Mouse (Mus musculus) heart, embryonic 10.5 days (tissue): ENCODE measurements around the gene 1700109H08Rik. TPM values are rescaled to one million over a fixed set of nuclear protein-coding genes. Genes with fewer than 3 reads are reported as not detected.
"Not testable (repeated sequence)": the region's sequence is repeated elsewhere in the genome, so short reads cannot be mapped to it uniquely, and the experiment has no call there.

ENCODE experiments used
- DNase-seq: peaks from one replicate; pipeline ENCODE4 v3.0.0-alpha.2; 2017; ENCODE audit warnings: low spot score
- H3K27ac ChIP-seq: fragments of 300-500 bp; sonication (generic); 2 replicates; pipeline ENCODE4 v1.5.1; 2016; ENCODE audit warnings: mild to moderate bottlenecking
- H3K27me3 ChIP-seq: fragments of 300-500 bp; sonication (generic); 2 replicates; pipeline ENCODE4 v1.6.1; 2016; ENCODE audit warnings: mild to moderate bottlenecking; ENCODE audit not compliant: poor library complexity, insufficient read depth, severe bottlenecking
- H3K36me3 ChIP-seq: fragments of 300-500 bp; sonication (generic); 2 replicates; pipeline ENCODE4 v1.6.1; 2016; ENCODE audit warnings: mild to moderate bottlenecking, moderate library complexity
- H3K4me1 ChIP-seq: fragments of 300-500 bp; sonication (generic); 2 replicates; pipeline ENCODE4 v1.6.1; 2016; ENCODE audit warnings: mild to moderate bottlenecking
- H3K4me3 ChIP-seq: fragments of 300-500 bp; sonication (generic); 2 replicates; pipeline ENCODE4 v1.5.1; 2016; ENCODE audit warnings: mild to moderate bottlenecking, moderate library complexity
- H3K9me3 ChIP-seq: fragments of 300-500 bp; sonication (generic); 2 replicates; pipeline ENCODE4 v1.6.1; 2016; ENCODE audit warnings: mild to moderate bottlenecking, moderate library complexity
- WGBS: fragments of 180-500 bp; shearing (Covaris S2); methylation state at CpG from one replicate; pipeline ENCODE4 v1.1.7; 2016; 5-methylcytosine and 5-hydroxymethylcytosine counted together
- polyA plus RNA-seq: library from polyadenylated mRNA; unstranded; fragments of >200 nt; fragmentation: Nextera tagmentation; extraction: Ambion mirVana; gene quantifications from 2 replicates; pipeline ENCODE4 v1.2.1, GENCODE M21; 2016

1700109H08Rik gene
- polyA plus RNA-seq, 1 experiment from 2014 or later = 3.8 TPM

DNA sequence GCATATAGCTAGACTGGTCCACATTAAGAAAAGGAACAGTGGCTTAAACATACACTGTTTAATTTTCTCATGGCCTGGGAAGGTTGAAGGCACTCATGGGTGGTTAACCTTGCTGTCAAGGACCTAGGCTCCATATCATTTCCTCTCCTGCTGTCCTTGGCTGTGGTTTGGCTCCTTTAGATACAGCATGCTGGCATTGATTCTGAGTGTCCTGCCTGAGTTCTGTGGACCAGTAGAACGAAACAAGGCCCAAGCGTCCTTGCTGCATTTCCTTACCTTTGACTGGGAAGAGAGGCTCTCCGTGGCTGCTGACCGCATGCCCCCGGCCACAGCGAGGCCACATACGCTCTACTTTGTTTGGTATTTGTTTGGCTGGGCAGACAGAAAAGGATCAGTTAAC, 37.9 kb downstream of the 1700109H08Rik start:
- no peaks in the 10 kb centered on the region for H3K9me3 ChIP-seq
- H3K27ac ChIP-seq = no peak overlapping the region
- H3K36me3 ChIP-seq = peaks cover 56% of the 10 kb centered on the region
- no peak overlapping the region for H3K4me3 ChIP-seq
- DNase-seq = no peak
- no peaks in the 10 kb centered on the region for H3K27me3 ChIP-seq
- 91% methylated on average over 7 of the region's 7 CpGs for WGBS
- H3K4me1 ChIP-seq = no peaks in the 10 kb centered on the region

GRCm38 (mm10) chr5:3611835-3612234, 40.5 kb downstream of the 1700109H08Rik start:
- DNase-seq, H3K4me1 ChIP-seq, H3K9me3 ChIP-seq, H3K4me3 ChIP-seq, H3K27me3 ChIP-seq, H3K27ac ChIP-seq: not testable (repeated sequence)
- H3K36me3 ChIP-seq = peaks cover 56% of the 10 kb centered on the region
- 93% methylated on average over 2 of the region's 2 CpGs for WGBS

GRCm38 (mm10) chr5:3620486-3620885, 49.1 kb downstream of the 1700109H08Rik start:
- no peak for DNase-seq
- Histone ChIP-seq H3K9me3 (no peaks in the 10 kb centered on the region), H3K36me3 (peaks cover 57% of the 10 kb centered on the region), H3K27me3 (no peaks in the 10 kb centered on the region), H3K4me3 (no peak overlapping the region), H3K27ac (no peak overlapping the region), H3K4me1 (no peaks in the 10 kb centered on the region)
- WGBS = 91% methylated on average over 7 of the region's 7 CpGs

DNA sequence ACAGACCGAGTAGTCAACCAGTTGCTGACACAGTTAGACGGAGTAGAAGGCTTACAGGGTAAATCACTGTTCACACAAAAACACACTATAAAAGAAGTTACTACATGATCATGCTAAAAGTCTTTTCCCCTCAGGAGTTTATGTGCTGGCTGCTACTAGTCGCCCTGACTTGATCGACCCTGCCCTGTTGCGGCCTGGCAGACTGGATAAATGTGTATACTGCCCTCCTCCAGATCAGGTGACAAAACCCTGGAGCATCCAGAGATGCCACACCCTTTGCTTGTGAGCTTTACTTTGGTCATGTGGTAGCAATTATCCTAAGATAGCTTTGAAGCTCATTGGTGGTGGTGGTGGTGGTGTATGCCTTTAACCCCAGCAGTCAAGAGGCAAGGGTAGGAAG, 58.7 kb downstream of the 1700109H08Rik start:
- DNase-seq = no peak
- Histone ChIP-seq H3K9me3 (no peaks in the 10 kb centered on the region), H3K4me1 (0 out of 2 replicates have a peak, but pooled peaks cover 4% of the 10 kb centered on the region), H3K27me3 (no peaks in the 10 kb centered on the region), H3K36me3 (peaks cover 26% of the 10 kb centered on the region), H3K4me3 (no peak overlapping the region), H3K27ac (no peak overlapping the region)
- 92% methylated on average over 5 of the region's 5 CpGs for WGBS

- H3K27ac ChIP-seq = no peak overlapping the region
- DNase-seq = no peak
- H3K9me3 ChIP-seq = no peaks in the 10 kb centered on the region
- WGBS = 68% methylated on average over 16 of the region's 16 CpGs
- H3K4me1 ChIP-seq = 0 out of 2 replicates have a peak, but pooled peaks cover 4% of the 10 kb centered on the region
- H3K27me3 ChIP-seq = no peaks in the 10 kb centered on the region
- H3K4me3 ChIP-seq = no peak overlapping the region
- H3K36me3 ChIP-seq = peaks cover 28% of the 10 kb centered on the region
Measured at GRCm38 (mm10) chr5:3631512-3632271, 60.3 kb downstream of the 1700109H08Rik start.

DNA sequence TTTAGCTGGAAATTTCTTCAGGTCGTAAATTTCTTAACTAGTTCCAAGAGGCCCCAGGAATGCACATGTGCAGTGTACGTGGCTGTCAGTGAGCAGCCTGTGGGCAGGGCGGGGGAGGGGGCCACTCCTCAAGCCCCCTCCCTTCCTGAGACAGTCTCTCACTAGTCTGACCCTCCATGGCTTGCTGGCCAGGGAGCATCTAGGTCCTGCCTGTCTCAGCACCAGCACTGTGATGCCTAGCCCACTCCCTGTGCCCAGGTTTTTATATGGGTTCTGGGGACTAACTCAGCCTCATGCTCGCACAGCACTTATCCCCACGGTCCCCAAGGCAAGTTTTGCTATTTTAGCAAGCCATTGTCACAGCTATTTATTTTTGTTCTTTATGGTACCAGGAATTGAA, 60.9 kb downstream of the 1700109H08Rik start:
- H3K4me1 ChIP-seq = 0 out of 2 replicates have a peak, but pooled peaks cover 4% of the 10 kb centered on the region

DNA sequence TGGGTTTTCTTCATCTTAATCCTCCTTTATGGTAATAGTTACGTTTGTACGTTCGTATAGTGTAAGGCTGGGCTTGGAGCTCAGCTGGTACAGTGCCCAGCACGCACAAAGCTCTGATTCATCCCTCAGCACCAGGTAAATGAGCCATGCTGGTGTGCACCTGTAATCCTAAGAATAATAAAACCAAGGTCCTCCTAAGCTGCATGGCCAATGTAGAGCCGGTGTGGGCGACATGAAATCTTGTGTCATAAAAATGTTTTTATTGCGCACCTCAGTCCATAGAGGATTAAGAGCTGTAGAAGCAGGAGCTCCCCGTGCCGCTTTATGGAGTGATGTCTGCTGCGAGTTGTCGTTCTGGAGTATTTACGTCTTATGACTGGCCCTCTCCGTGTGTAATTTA, 61.9 kb downstream of the 1700109H08Rik start:
- no peaks in the 10 kb centered on the region for H3K27me3 ChIP-seq
- peaks cover 23% of the 10 kb centered on the region for H3K36me3 ChIP-seq
- DNase-seq = no peak
- 0 out of 2 replicates have a peak, but pooled peaks cover 4% of the 10 kb centered on the region for H3K4me1 ChIP-seq
- no peak overlapping the region for H3K4me3 ChIP-seq
- H3K9me3 ChIP-seq = no peaks in the 10 kb centered on the region
- no peak overlapping the region for H3K27ac ChIP-seq
- 91% methylated on average over 13 of the region's 13 CpGs for WGBS

More for the DNA sequence above, 60.9 kb downstream of the 1700109H08Rik start:
- Histone ChIP-seq H3K27me3 (no peaks in the 10 kb centered on the region), H3K9me3 (no peaks in the 10 kb centered on the region), H3K4me3 (no peak overlapping the region), H3K27ac (no peak overlapping the region), H3K36me3 (peaks cover 26% of the 10 kb centered on the region)
- WGBS = 58% methylated on average over 5 of the region's 5 CpGs
- no peak for DNase-seq

DNA sequence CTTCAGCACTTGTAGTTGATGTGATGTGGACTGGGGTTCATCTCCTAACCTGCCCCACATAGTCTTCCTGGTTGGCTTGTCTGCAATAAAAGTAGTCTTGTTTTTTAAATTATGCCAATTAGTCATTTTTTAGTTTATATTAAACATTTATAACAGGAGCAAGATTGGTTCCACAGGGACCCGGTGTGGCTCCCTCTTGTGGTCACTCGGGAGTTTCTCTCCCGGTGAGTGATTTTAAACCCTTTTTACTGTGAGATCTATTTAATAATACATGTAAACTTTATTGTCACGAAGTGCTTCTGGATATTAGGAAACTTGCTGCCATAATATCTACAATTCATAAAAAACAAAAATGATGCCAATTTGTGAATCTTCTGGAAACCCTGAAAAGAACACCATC, 62.6 kb downstream of the 1700109H08Rik start:
- WGBS = 65% methylated on average over 4 of the region's 4 CpGs
- no peak for DNase-seq
- H3K36me3 ChIP-seq = peaks cover 23% of the 10 kb centered on the region
- no peak overlapping the region for H3K4me3 ChIP-seq
- H3K4me1 ChIP-seq = 0 out of 2 replicates have a peak, but pooled peaks cover 4% of the 10 kb centered on the region
- H3K27me3 ChIP-seq = no peaks in the 10 kb centered on the region
- no peaks in the 10 kb centered on the region for H3K9me3 ChIP-seq
- H3K27ac ChIP-seq = no peak overlapping the region

Other genes with a start within 250 kb of the 1700109H08Rik start
- gene Cdk6, start 230.1 kb upstream of the 1700109H08Rik start, polyA plus RNA-seq = 20.9 and 32.4 TPM in 2 replicates
- gene Fam133b, start 27.7 kb upstream of the 1700109H08Rik start, polyA plus RNA-seq = 15.8 and 19.3 TPM in 2 replicates
- 11.5 and 13.9 TPM in 2 replicates for gene Pex1, start 24.5 kb downstream of the 1700109H08Rik start, polyA plus RNA-seq
- 10.9 and 11.4 TPM in 2 replicates for gene Rbm48, start 25.0 kb downstream of the 1700109H08Rik start, polyA plus RNA-seq
- not detected in 2 replicates for gene Tmbim7, start 79.6 kb downstream of the 1700109H08Rik start, polyA plus RNA-seq
- 63.0 and 68.9 TPM in 2 replicates for gene Gatad1, start 85.6 kb downstream of the 1700109H08Rik start, polyA plus RNA-seq
- gene Ankib1, start 231.4 kb downstream of the 1700109H08Rik start, polyA plus RNA-seq = 8.3 and 9.1 TPM in 2 replicates
- gene Krit1, start 231.6 kb downstream of the 1700109H08Rik start, polyA plus RNA-seq = 44.2 and 45.1 TPM in 2 replicates